Mouse (Mus musculus): ENCODE results near the gene Doc2g. TPM values are rescaled to one million over a fixed set of nuclear protein-coding genes. Genes with fewer than 3 reads are reported as not detected.

Doc2g gene
- polyA plus RNA-seq, 1 experiment from 2014 or later: 8.1 TPM

GRCm38 (mm10) chr19:3985261-3985681, 17.8 kb upstream of the Doc2g start:
- Histone ChIP-seq H3K9me3 (replicated peaks; ENCODE audit: control insufficient read depth, low read length, poor library complexity, severe bottlenecking) (no peaks in the 10 kb centered on the region), H3K27ac (ENCODE audit: low read length) (no peak overlapping the region), H3K9ac (ENCODE audit: low read depth, low read length) (no peak overlapping the region), H3K4me2 (ENCODE audit: low read length) (no peak overlapping the region), H3K4me3 (ENCODE audit: low read depth, low read length) (no peak overlapping the region), H3K4me1 (ENCODE audit: control insufficient read depth, insufficient read depth, low read length) (no peaks in the 10 kb centered on the region), H3K36me3 (ENCODE audit: control insufficient read depth, insufficient read depth, low read length) (no peaks in the 10 kb centered on the region), H3K27me3 (ENCODE audit: control insufficient read depth, insufficient read depth, low read depth, low read length) (no peaks in the 10 kb centered on the region)
- 14% methylated on average over 8 of the region's 8 CpGs for WGBS
- ATAC-seq: no peak

GRCm38 (mm10) chr19:3986334-3986733, 16.8 kb upstream of the Doc2g start, which contains the start of gene Acy3:
Acy3 (plus strand) TSS chr19:3986570.
- H3K9ac ChIP-seq (ENCODE audit: low read depth, low read length): no peak within 1 kb of the TSS
- no peak within 1 kb of the TSS for H3K4me3 ChIP-seq (ENCODE audit: low read depth, low read length)
- ATAC-seq: no peak
- no peak within 1 kb of the TSS for H3K27ac ChIP-seq (ENCODE audit: low read length)
- no peaks in the 10 kb centered on the region for H3K27me3 ChIP-seq (ENCODE audit: control insufficient read depth, insufficient read depth, low read depth, low read length)
- no peak within 1 kb of the TSS for H3K4me2 ChIP-seq (ENCODE audit: low read length)
- H3K4me1 ChIP-seq (ENCODE audit: control insufficient read depth, insufficient read depth, low read length): no peaks in the 10 kb centered on the region
- H3K9me3 ChIP-seq (replicated peaks; ENCODE audit: control insufficient read depth, low read length, poor library complexity, severe bottlenecking): no peaks in the 10 kb centered on the region
- H3K36me3 ChIP-seq (ENCODE audit: control insufficient read depth, insufficient read depth, low read length): no peaks in the 10 kb centered on the region
- 13% methylated on average over 8 of the region's 8 CpGs for WGBS

- H3K27me3 ChIP-seq (ENCODE audit: control insufficient read depth, insufficient read depth, low read depth, low read length): no peaks in the 10 kb centered on the region
- H3K36me3 ChIP-seq (ENCODE audit: control insufficient read depth, insufficient read depth, low read length): no peaks in the 10 kb centered on the region
- WGBS: 84% methylated on average over 14 of the region's 14 CpGs
- no peak overlapping the region for H3K4me3 ChIP-seq (ENCODE audit: low read depth, low read length)
- no peaks in the 10 kb centered on the region for H3K4me1 ChIP-seq (ENCODE audit: control insufficient read depth, insufficient read depth, low read length)
- no peak for ATAC-seq
- H3K9me3 ChIP-seq (replicated peaks; ENCODE audit: control insufficient read depth, low read length, poor library complexity, severe bottlenecking): no peaks in the 10 kb centered on the region
- H3K27ac ChIP-seq (ENCODE audit: low read length): no peak overlapping the region
- H3K4me2 ChIP-seq (ENCODE audit: low read length): no peak overlapping the region
- no peak overlapping the region for H3K9ac ChIP-seq (ENCODE audit: low read depth, low read length)
Measured at GRCm38 (mm10) chr19:3988066-3988465, 15.0 kb upstream of the Doc2g start.

- no peak overlapping the region for H3K4me3 ChIP-seq (ENCODE audit: low read depth, low read length)
- ATAC-seq: no peak
- no peak overlapping the region for H3K27ac ChIP-seq (ENCODE audit: low read length)
- no peak overlapping the region for H3K4me2 ChIP-seq (ENCODE audit: low read length)
- no peaks in the 10 kb centered on the region for H3K9me3 ChIP-seq (replicated peaks; ENCODE audit: control insufficient read depth, low read length, poor library complexity, severe bottlenecking)
- H3K9ac ChIP-seq (ENCODE audit: low read depth, low read length): no peak overlapping the region
- no peaks in the 10 kb centered on the region for H3K4me1 ChIP-seq (ENCODE audit: control insufficient read depth, insufficient read depth, low read length)
- no peaks in the 10 kb centered on the region for H3K27me3 ChIP-seq (ENCODE audit: control insufficient read depth, insufficient read depth, low read depth, low read length)
- H3K36me3 ChIP-seq (ENCODE audit: control insufficient read depth, insufficient read depth, low read length): no peaks in the 10 kb centered on the region
- 90% methylated on average over 4 of the region's 4 CpGs for WGBS
Measured at GRCm38 (mm10) chr19:3988750-3989149, 14.4 kb upstream of the Doc2g start.

- Histone ChIP-seq H3K27me3 (ENCODE audit: control insufficient read depth, insufficient read depth, low read depth, low read length) (no peaks in the 10 kb centered on the region), H3K36me3 (ENCODE audit: control insufficient read depth, insufficient read depth, low read length) (no peaks in the 10 kb centered on the region), H3K4me2 (ENCODE audit: low read length) (no peak overlapping the region), H3K9me3 (replicated peaks; ENCODE audit: control insufficient read depth, low read length, poor library complexity, severe bottlenecking) (no peaks in the 10 kb centered on the region), H3K4me1 (ENCODE audit: control insufficient read depth, insufficient read depth, low read length) (no peaks in the 10 kb centered on the region), H3K4me3 (ENCODE audit: low read depth, low read length) (no peak overlapping the region), H3K9ac (ENCODE audit: low read depth, low read length) (no peak overlapping the region), H3K27ac (ENCODE audit: low read length) (no peak overlapping the region)
- no peak for ATAC-seq
- WGBS: 70% methylated on average over 6 of the region's 6 CpGs
Measured at GRCm38 (mm10) chr19:3990804-3991203, 12.3 kb upstream of the Doc2g start.

GRCm38 (mm10) chr19:3991562-3991961, 11.6 kb upstream of the Doc2g start:
- no peaks in the 10 kb centered on the region for H3K27me3 ChIP-seq (ENCODE audit: control insufficient read depth, insufficient read depth, low read depth, low read length)
- no peak overlapping the region for H3K4me2 ChIP-seq (ENCODE audit: low read length)
- no peaks in the 10 kb centered on the region for H3K9me3 ChIP-seq (replicated peaks; ENCODE audit: control insufficient read depth, low read length, poor library complexity, severe bottlenecking)
- no peaks in the 10 kb centered on the region for H3K4me1 ChIP-seq (ENCODE audit: control insufficient read depth, insufficient read depth, low read length)
- WGBS: 96% methylated on average over 3 of the region's 3 CpGs
- no peak overlapping the region for H3K4me3 ChIP-seq (ENCODE audit: low read depth, low read length)
- no peak overlapping the region for H3K9ac ChIP-seq (ENCODE audit: low read depth, low read length)
- no peak for ATAC-seq
- no peaks in the 10 kb centered on the region for H3K36me3 ChIP-seq (ENCODE audit: control insufficient read depth, insufficient read depth, low read length)
- H3K27ac ChIP-seq (ENCODE audit: low read length): no peak overlapping the region

GRCm38 (mm10) chr19:3991966-3992365, 11.1 kb upstream of the Doc2g start:
- ATAC-seq: no peak
- no peak overlapping the region for H3K4me3 ChIP-seq (ENCODE audit: low read depth, low read length)
- H3K9ac ChIP-seq (ENCODE audit: low read depth, low read length): no peak overlapping the region
- H3K27ac ChIP-seq (ENCODE audit: low read length): no peak overlapping the region
- no peaks in the 10 kb centered on the region for H3K9me3 ChIP-seq (replicated peaks; ENCODE audit: control insufficient read depth, low read length, poor library complexity, severe bottlenecking)
- WGBS: 87% methylated on average over 3 of the region's 3 CpGs
- H3K36me3 ChIP-seq (ENCODE audit: control insufficient read depth, insufficient read depth, low read length): no peaks in the 10 kb centered on the region
- H3K4me1 ChIP-seq (ENCODE audit: control insufficient read depth, insufficient read depth, low read length): no peaks in the 10 kb centered on the region
- H3K4me2 ChIP-seq (ENCODE audit: low read length): no peak overlapping the region
- no peaks in the 10 kb centered on the region for H3K27me3 ChIP-seq (ENCODE audit: control insufficient read depth, insufficient read depth, low read depth, low read length)

GRCm38 (mm10) chr19:3992416-3992815, 10.7 kb upstream of the Doc2g start, which contains the start of gene Tbx10:
Tbx10 (plus strand) TSS chr19:3992752.
- 61% methylated on average over 5 of the region's 5 CpGs for WGBS
- Histone ChIP-seq H3K9me3 (replicated peaks; ENCODE audit: control insufficient read depth, low read length, poor library complexity, severe bottlenecking) (no peaks in the 10 kb centered on the region), H3K4me3 (ENCODE audit: low read depth, low read length) (no peak within 1 kb of the TSS), H3K36me3 (ENCODE audit: control insufficient read depth, insufficient read depth, low read length) (no peaks in the 10 kb centered on the region), H3K9ac (ENCODE audit: low read depth, low read length) (no peak within 1 kb of the TSS), H3K27me3 (ENCODE audit: control insufficient read depth, insufficient read depth, low read depth, low read length) (no peaks in the 10 kb centered on the region), H3K4me2 (ENCODE audit: low read length) (no peak within 1 kb of the TSS), H3K27ac (ENCODE audit: low read length) (no peak within 1 kb of the TSS), H3K4me1 (ENCODE audit: control insufficient read depth, insufficient read depth, low read length) (no peaks in the 10 kb centered on the region)
- no peak for ATAC-seq

GRCm38 (mm10) chr19:3994932-3995331, 8.2 kb upstream of the Doc2g start:
- Histone ChIP-seq H3K4me2 (ENCODE audit: low read length) (no peak overlapping the region), H3K4me1 (ENCODE audit: control insufficient read depth, insufficient read depth, low read length) (peaks cover 5% of the 10 kb centered on the region; the same call in 1 of the 2 replicates), H3K27me3 (ENCODE audit: control insufficient read depth, insufficient read depth, low read depth, low read length) (no peaks in the 10 kb centered on the region), H3K27ac (ENCODE audit: low read length) (no peak overlapping the region), H3K4me3 (ENCODE audit: low read depth, low read length) (no peak overlapping the region), H3K36me3 (ENCODE audit: control insufficient read depth, insufficient read depth, low read length) (no peaks in the 10 kb centered on the region), H3K9me3 (replicated peaks; ENCODE audit: control insufficient read depth, low read length, poor library complexity, severe bottlenecking) (no peaks in the 10 kb centered on the region), H3K9ac (ENCODE audit: low read depth, low read length) (no peak overlapping the region)
- 72% methylated on average over 6 of the region's 6 CpGs for WGBS
- no peak for ATAC-seq

Data from midbrain, embryonic 16.5 days (tissue).